Mouse (Mus musculus): Measurements from ENCODE around the gene Myog.

- TF ChIP-seq CTCF (IDR thresholded peaks at IDR 0.05; ENCODE audit: borderline replicate concordance, control insufficient read depth, extremely low read depth, insufficient read depth, low read length, poor library complexity) = no peak
- TF ChIP-seq POLR2A (IDR thresholded peaks at IDR 0.05; ENCODE audit: control insufficient read depth, extremely low read depth, insufficient read depth, low read length, poor library complexity) = no peak
Measured at GRCm38 (mm10) chr1:134310729-134311128, 20.9 kb downstream of the Myog start.

Data from thymus, adult 2 months (tissue).